Mouse (Mus musculus): ENCODE data around the gene H2-T22. TPM values are rescaled to one million over a fixed set of nuclear protein-coding genes. Genes with fewer than 3 reads are reported as not detected.
"Not testable (repeated sequence)": the region's sequence is repeated elsewhere in the genome, so short reads cannot be mapped to it uniquely, and the experiment has no call there.

Gene H2-T22
- polyA plus RNA-seq, 1 experiment from 2014 or later: 14.0 TPM

DNA sequence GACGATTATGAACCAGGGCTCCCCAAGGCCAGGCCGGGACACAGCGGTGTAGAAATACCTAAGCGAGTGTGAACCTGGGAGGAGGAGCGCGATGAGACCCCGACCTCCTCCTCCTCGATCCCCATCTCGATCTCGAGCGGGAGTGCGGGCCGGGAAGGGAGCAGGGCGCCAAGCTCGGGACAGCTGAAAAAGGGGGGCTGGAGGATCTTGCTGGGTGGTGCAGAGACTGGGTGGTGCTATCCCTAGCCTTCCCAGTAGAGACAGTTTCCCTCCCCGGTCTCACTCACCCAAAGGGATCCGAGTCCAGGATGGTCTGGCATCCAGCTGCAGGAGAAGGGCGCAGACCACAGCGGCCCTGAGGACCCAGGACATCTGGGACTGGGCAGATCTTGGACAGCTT lies 492 bp downstream of the H2-T22 start:
- not testable (repeated sequence) for H3K9me3 ChIP-seq; H3K27ac ChIP-seq; H3K4me1 ChIP-seq (replicated peaks); H3K27me3 ChIP-seq; H3K36me3 ChIP-seq
- WGBS: 1% methylated on average over 19 of the region's 19 CpGs
- peak; percentile 78 for ATAC-seq (ENCODE audit: insufficient number of reproducible peaks, insufficient read depth, low FRiP score, low TSS enrichment, low read depth)
- Histone ChIP-seq H3K9ac (replicated peaks) (peak overlapping the region; percentile 55), H3K4me2 (peak overlapping the region; percentile 72), H3K4me3 (replicated peaks) (peak overlapping the region; percentile 42)

DNA sequence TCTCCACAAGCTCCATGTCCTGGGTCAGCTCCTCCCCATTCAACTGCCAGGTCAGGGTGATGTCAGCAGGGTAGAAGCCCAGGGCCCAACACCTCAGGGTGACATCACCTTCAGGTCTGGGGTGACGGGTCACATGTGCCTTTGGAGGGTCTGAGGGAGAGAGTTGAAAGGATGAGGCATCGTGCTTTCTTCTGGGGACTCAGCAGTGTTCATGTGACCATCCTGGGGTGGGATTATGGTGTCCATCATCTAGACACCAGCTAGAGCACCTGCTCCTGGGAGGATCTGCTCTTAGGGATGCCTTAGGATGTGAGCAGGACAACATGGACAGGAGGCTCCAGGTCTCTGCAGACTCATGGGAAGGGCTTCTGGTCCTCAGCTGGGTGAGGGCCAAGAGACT lies 1.9 kb downstream of the H2-T22 start:
- H3K27me3 ChIP-seq; H3K9me3 ChIP-seq; H3K4me3 ChIP-seq (replicated peaks); H3K9ac ChIP-seq (replicated peaks); ATAC-seq (ENCODE audit: insufficient number of reproducible peaks, insufficient read depth, low FRiP score, low TSS enrichment, low read depth); H3K27ac ChIP-seq; H3K36me3 ChIP-seq; H3K4me2 ChIP-seq; H3K4me1 ChIP-seq (replicated peaks): not testable (repeated sequence)
- 76% methylated on average over 2 of the region's 2 CpGs for WGBS

DNA sequence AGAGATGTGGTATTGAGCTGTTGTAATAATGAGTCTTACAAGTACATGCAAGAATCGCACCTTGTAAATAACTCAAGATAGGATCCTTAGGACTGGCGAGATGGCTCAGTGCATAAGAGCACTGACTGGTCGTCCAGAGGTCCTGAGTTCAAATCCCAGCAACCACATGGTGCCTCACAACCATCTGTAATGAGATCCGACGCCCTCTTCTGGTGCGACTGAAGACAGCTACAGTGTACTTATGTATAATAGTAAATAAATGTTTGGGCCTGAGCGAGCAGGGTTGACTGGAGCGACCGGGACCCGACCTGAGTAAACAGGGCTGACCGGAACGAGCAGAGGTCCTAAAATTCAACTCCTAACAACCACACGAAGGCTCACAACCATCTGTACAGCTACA lies 6.4 kb downstream of the H2-T22 start:
- H3K36me3 ChIP-seq; H3K4me3 ChIP-seq (replicated peaks); H3K4me2 ChIP-seq; ATAC-seq (ENCODE audit: insufficient number of reproducible peaks, insufficient read depth, low FRiP score, low TSS enrichment, low read depth); H3K4me1 ChIP-seq (replicated peaks); H3K27ac ChIP-seq; H3K9me3 ChIP-seq; H3K9ac ChIP-seq (replicated peaks): not testable (repeated sequence)
- 84% methylated on average over 13 of the region's 13 CpGs for WGBS
- H3K27me3 ChIP-seq: peaks cover 17% of the 10 kb centered on the region

DNA sequence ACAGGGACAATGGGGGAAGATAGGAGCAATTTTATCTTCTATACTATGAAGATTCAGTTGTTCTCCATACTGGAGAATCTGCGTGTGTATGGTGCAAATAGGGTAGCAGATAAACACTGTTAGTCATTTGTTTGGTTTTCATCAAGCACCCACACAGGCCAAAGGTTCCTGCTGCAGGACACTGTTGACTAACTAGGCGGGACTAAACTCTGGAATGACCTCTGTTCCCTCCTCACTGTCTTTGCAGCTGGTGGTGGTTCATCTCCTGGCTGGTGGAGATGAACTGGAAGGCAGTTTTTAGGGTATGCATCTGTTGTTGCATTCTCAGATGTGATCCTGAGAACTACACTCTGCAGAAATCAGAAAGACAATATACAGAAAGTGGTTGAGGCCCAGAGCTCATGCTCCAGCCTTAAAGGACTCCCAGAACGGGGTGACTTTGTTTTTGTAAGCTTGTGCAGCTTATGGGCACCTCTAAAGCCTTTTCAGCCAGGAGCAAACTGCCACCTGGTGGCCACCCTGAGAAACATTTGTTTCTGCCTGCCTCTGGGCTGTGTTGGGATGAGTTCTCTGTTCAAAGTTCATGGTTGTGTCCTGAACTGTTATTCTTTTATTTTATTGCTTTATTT lies 7.4 kb downstream of the H2-T22 start:
- peak; percentile 53; the same call in 1 of the 2 replicates for ATAC-seq (ENCODE audit: insufficient number of reproducible peaks, insufficient read depth, low FRiP score, low TSS enrichment, low read depth)
- H3K9me3 ChIP-seq; H3K4me1 ChIP-seq (replicated peaks); H3K27ac ChIP-seq; H3K4me2 ChIP-seq; H3K36me3 ChIP-seq; H3K4me3 ChIP-seq (replicated peaks); H3K9ac ChIP-seq (replicated peaks): not testable (repeated sequence)
- peaks cover 25% of the 10 kb centered on the region for H3K27me3 ChIP-seq
- WGBS: 36% methylated on average over 3 of the region's 3 CpGs

DNA sequence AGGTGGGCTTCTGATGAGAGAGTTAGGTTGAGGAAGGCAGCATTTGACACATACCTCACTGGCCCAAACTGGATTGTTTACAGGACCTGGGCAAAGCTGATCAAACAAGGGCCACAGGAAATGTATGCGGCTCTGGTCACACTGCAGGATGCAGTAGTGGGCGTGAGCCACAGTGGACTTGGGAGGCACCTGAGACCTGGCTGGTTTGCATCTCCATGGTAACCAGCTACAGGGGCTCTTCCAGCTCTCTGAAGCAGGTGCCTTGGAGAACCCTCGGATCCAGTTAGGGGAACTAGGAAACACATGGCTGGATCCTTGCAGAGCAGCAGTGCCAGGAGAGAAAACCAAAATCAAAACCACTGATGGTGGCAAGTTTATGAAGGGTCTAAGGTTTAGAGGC lies 8.0 kb downstream of the H2-T22 start:
- H3K4me1 ChIP-seq (replicated peaks); H3K36me3 ChIP-seq; H3K27ac ChIP-seq; ATAC-seq (ENCODE audit: insufficient number of reproducible peaks, insufficient read depth, low FRiP score, low TSS enrichment, low read depth); H3K9me3 ChIP-seq; H3K4me2 ChIP-seq; H3K4me3 ChIP-seq (replicated peaks); H3K9ac ChIP-seq (replicated peaks): not testable (repeated sequence)
- H3K27me3 ChIP-seq: peaks cover 25% of the 10 kb centered on the region
- WGBS: 63% methylated on average over 3 of the region's 3 CpGs

DNA sequence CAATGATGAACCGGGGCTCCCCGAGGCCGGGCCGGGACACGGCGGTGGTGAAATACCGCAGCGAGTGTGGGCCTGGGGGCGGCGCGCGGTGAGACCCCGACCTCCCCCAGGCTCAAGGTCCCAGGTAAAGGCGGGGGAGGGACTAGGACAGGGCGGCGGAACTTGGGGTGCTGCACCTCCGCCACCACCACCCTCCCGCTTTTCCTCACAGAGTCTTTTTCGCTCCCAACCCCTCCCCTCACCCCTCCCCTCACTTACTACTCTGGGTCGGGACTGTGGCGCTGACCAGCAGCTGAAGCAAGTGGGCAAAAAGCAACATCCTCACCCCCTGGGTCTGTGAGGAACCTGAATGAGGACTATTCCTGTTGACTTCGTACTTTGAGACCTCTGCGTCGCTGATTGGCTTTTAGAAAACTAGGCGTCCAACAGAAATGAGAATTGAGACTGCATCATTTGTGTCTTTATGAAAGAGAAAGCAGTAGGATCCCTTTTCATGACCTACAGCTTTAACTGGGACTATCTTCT lies 10.1 kb downstream of the H2-T22 start, which contains the start of gene H2-T23:
Gene H2-T23 (minus strand): TSS at position 505 of the 525 bp plus-strand sequence.
- peak within 1 kb of the TSS; percentile 87 for H3K4me2 ChIP-seq
- H3K27me3 ChIP-seq: peaks cover 25% of the 10 kb centered on the region
- peak; percentile 48; the same call in 1 of the 2 replicates for ATAC-seq (ENCODE audit: insufficient number of reproducible peaks, insufficient read depth, low FRiP score, low TSS enrichment, low read depth)
- not testable (repeated sequence) for H3K36me3 ChIP-seq; H3K27ac ChIP-seq; H3K4me1 ChIP-seq (replicated peaks); H3K9me3 ChIP-seq
- WGBS: under 1% methylated on average over 25 of the region's 25 CpGs
- peak within 1 kb of the TSS; percentile 50 for H3K4me3 ChIP-seq (replicated peaks)
- H3K9ac ChIP-seq (replicated peaks): peak within 1 kb of the TSS; percentile 65

DNA sequence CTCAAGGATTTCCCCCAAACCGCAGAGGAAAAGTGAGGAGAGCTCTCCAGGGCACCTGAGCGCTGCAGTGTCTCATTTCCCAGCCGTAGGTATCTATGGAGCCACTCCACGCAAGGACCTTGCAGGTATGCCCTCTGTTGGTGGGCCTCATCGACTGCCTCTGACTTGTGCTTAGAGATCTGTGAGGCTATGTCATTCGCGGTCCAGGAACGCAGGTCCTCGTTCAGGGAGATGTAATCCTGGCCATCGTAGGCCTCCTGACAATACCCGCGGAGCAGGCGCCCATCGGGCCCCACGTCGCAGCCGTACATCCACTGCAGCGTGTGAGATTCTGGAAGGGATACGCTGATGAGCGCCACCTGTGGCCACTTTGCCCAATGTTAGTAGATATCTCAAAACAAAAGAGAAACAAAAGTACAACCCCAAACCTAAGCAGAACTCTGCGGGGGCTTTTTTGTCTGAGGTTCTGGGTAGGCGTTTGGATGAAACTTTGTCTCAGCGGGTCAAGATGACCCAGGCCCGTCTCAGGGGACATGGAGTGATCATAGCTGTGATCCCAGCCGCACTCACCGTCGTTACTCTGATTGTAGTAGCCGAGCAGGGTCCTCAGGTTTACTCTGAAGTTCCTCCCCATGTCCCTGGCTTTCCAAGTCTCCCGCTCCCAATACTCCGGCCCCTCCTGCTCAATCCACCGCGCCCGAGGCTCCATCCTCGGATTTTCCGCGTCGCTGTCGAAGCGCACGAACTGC lies 10.8 kb downstream of the H2-T22 start:
- H3K4me1 ChIP-seq (replicated peaks); ATAC-seq (ENCODE audit: insufficient number of reproducible peaks, insufficient read depth, low FRiP score, low TSS enrichment, low read depth); H3K9me3 ChIP-seq; H3K27ac ChIP-seq; H3K36me3 ChIP-seq: not testable (repeated sequence)
- Histone ChIP-seq H3K4me2 (peak overlapping the region; percentile 87), H3K27me3 (peaks cover 25% of the 10 kb centered on the region), H3K4me3 (replicated peaks) (peak overlapping the region; percentile 50), H3K9ac (replicated peaks) (peak overlapping the region; percentile 65)
- WGBS: 2% methylated on average over 40 of the region's 40 CpGs

DNA sequence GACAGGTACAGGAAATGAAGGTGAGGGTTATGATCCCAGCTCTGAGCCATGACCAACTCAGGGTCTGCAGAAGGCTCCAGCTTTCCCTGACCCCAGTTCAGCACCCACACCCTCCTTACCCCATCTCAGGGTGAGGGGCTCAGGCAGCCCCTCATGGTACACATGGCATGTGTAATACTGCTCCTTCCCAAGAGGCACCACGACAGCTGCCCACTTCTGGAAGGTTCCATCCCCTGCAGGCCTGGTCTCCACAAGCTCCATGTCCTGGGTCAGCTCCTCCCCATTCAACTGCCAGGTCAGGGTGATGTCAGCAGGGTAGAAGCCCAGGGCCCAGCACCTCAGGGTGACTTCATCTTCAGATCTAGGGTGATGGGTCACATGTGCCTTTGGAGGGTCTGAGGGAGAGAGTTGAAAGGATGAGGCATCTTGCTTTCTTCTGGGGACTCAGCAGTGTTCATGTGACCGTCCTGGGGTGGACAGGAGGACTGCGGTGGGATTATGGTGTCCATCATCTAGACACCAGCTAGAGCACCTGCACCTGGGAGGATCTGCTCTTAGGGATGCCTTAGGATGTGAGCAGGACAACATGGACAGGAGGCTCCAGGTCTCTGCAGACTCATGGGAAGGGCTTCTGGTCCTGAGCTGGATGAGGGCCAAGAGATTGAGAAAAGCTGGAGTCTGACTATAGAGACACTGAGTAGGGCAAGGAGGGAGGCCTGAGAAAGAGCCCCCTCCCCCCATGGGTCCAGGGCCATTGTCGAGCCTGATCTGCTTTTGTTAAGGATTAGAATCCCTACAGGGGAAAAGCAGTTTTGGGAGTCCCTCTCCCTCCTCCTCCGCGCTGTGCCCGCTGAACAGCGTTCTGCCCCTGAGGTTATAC lies 11.6 kb downstream of the H2-T22 start:
- peak overlapping the region; percentile 50 for H3K4me3 ChIP-seq (replicated peaks)
- ATAC-seq (ENCODE audit: insufficient number of reproducible peaks, insufficient read depth, low FRiP score, low TSS enrichment, low read depth); H3K27ac ChIP-seq; H3K36me3 ChIP-seq; H3K9ac ChIP-seq (replicated peaks); H3K4me1 ChIP-seq (replicated peaks); H3K9me3 ChIP-seq: not testable (repeated sequence)
- H3K4me2 ChIP-seq: peak overlapping the region; percentile 87
- WGBS: 37% methylated on average over 8 of the region's 8 CpGs
- peaks cover 25% of the 10 kb centered on the region for H3K27me3 ChIP-seq

DNA sequence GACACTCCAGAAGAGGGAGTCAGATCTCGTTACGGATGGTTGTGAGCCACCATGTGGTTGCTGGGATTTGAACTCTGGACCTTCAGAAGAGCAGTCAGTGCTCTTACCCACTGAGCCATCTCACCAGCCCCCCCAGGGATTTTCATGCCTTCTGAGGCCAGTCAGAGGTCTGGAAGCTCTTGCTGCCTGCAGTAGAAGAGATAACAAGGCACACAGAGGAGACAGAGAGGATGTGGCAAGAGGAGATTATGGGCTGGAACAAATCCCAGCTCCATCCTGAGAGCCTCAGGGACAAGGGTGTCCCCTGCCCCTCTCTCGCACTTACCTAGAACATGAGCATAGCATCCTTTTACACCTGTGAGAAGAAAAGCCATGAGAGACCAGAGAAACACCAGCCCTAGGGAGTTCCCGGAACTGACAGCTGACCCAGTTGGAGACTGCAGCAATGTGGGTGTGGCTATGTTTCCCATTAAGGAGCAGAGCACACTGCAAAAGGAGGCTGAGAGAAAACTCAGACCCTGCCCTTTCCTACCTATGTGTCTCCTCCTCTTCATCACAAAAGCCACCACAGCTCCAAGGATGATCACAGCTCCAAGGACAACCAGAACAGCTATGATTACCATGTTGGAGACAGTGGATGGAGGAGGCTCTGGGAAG lies 12.4 kb downstream of the H2-T22 start:
- 72% methylated on average over 4 of the region's 4 CpGs for WGBS
- H3K4me1 ChIP-seq (replicated peaks); H3K9me3 ChIP-seq; ATAC-seq (ENCODE audit: insufficient number of reproducible peaks, insufficient read depth, low FRiP score, low TSS enrichment, low read depth); H3K27ac ChIP-seq; H3K36me3 ChIP-seq; H3K4me2 ChIP-seq; H3K4me3 ChIP-seq (replicated peaks); H3K9ac ChIP-seq (replicated peaks): not testable (repeated sequence)
- H3K27me3 ChIP-seq: peaks cover 25% of the 10 kb centered on the region

DNA sequence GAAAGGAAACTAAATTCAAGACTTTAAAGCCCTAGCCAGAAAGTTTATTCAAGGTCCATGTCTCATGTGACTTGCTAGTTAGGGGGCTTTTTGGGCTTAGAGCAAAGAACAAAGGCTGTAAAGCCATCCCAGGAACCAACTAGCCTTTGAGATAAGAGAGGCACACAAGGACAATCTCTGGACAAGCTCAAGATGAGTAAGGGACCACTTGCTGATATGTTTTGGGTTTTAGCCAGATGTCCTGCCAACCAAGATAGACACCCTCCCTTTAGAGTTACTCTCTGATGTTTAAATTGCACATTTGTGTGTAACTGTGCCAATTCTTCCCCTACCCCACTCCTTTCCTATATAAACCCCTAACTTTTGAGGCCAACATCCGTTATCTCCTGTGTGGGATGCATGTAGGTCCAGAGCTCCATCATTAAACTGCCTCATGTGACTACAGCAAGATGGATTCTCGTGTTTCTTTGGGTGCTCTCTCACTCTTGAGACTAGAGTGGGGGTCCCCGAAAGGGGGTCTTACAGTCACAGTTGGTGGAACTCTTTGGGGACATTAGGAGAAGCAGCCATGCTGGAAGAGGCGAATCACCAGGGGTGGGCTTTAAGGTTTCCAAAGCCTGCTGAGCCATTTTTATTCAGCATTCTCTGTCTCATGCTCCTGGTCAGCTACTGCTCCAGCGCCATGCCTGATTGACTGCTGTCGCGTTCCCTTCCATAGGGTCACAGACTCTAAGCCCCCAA lies 13.5 kb downstream of the H2-T22 start:
- no peaks in the 10 kb centered on the region for H3K9me3 ChIP-seq
- H3K9ac ChIP-seq (replicated peaks): no peak overlapping the region
- 83% methylated on average over 7 of the region's 7 CpGs for WGBS
- no peak overlapping the region for H3K27ac ChIP-seq
- H3K4me1 ChIP-seq (replicated peaks): peaks cover 3% of the 10 kb centered on the region; the same call in 1 of the 2 replicates
- no peak for ATAC-seq (ENCODE audit: insufficient number of reproducible peaks, insufficient read depth, low FRiP score, low TSS enrichment, low read depth)
- no peaks in the 10 kb centered on the region for H3K36me3 ChIP-seq
- H3K4me3 ChIP-seq (replicated peaks): no peak overlapping the region
- H3K27me3 ChIP-seq: peaks cover 25% of the 10 kb centered on the region
- H3K4me2 ChIP-seq: no peak overlapping the region

Measured in limb, embryonic 12.5 days (tissue).